Mouse (Mus musculus) liver (tissue): ENCODE measurements around the gene 6720489N17Rik.
"Not testable (repeated sequence)": the region's sequence is repeated elsewhere in the genome, so short reads cannot be mapped to it uniquely, and the experiment has no call there.

ENCODE experiments used
- DNase-seq: peaks from one replicate; pipeline ENCODE4 v3.0.0-alpha.2; 2020; ENCODE audit warnings: mixed read lengths

The 6720489N17Rik gene

GRCm38 (mm10) chr13:62623577-62624276, at the start of gene 6720489N17Rik:
TSS of gene 6720489N17Rik (minus strand) at chr13:62624182.
- DNase-seq = peak; percentile 83

GRCm38 (mm10) chr13:62653369-62653743, 29.4 kb upstream of the 6720489N17Rik start:
- DNase-seq = no peak

GRCm38 (mm10) chr13:62652681-62653368, 28.8 kb upstream of the 6720489N17Rik start:
- DNase-seq = peak; percentile 52

GRCm38 (mm10) chr13:62627071-62627470, 3.1 kb upstream of the 6720489N17Rik start:
- peak; percentile 12 for DNase-seq

GRCm38 (mm10) chr13:62624277-62624665, 289 bp upstream of the 6720489N17Rik start:
- not testable (repeated sequence) for DNase-seq

- not testable (repeated sequence) for DNase-seq
Observed at GRCm38 (mm10) chr13:62617449-62617848, 6.5 kb downstream of the 6720489N17Rik start.

- not testable (repeated sequence) for DNase-seq
Observed at GRCm38 (mm10) chr13:62571099-62571498, 52.9 kb downstream of the 6720489N17Rik start, which contains the start of gene Zfp934. TSS of gene Zfp934 (minus strand) at chr13:62571199.

GRCm38 (mm10) chr13:62561696-62562095, 62.3 kb downstream of the 6720489N17Rik start:
- not testable (repeated sequence) for DNase-seq

- peak; percentile 9 for DNase-seq
Observed at GRCm38 (mm10) chr13:62558189-62559110, 65.5 kb downstream of the 6720489N17Rik start, which contains the start of gene Zfp935. TSS of gene Zfp935 (minus strand) at chr13:62558511.
